Mouse (Mus musculus): ENCODE data around the gene Retreg2. TPM values are rescaled to one million over a fixed set of nuclear protein-coding genes. Genes with fewer than 3 reads are reported as not detected.
A peak's percentile ranks its signal among the peaks of the same experiment; 100 is the strongest.

Retreg2 gene
- polyA plus RNA-seq, 1 experiment from 2014 or later = 54.2 TPM

GRCm38 (mm10) chr1:75141486-75142190, 940 bp upstream of the Retreg2 start:
- under 1% methylated on average over 53 of the region's 53 CpGs for WGBS
- Histone ChIP-seq H3K4me3 (replicated peaks) (peak overlapping the region; percentile 90), H3K36me3 (peaks cover 58% of the 10 kb centered on the region), H3K4me1 (peaks cover 33% of the 10 kb centered on the region), H3K27ac (replicated peaks) (peak overlapping the region; percentile 97), H3K9ac (peak overlapping the region; percentile 93), H3K27me3 (no peaks in the 10 kb centered on the region), H3K9me3 (replicated peaks) (no peaks in the 10 kb centered on the region), H3K4me2 (replicated peaks) (peak overlapping the region; percentile 90)
- 0 out of 2 replicates have a peak, but pooled peaks have one; percentile 13 for ATAC-seq (ENCODE audit: insufficient number of reproducible peaks, low FRiP score, low TSS enrichment, low read depth)

GRCm38 (mm10) chr1:75145589-75145988, 3.0 kb downstream of the Retreg2 start:
- H3K4me3 ChIP-seq (replicated peaks) = no peak overlapping the region
- no peaks in the 10 kb centered on the region for H3K27me3 ChIP-seq
- no peaks in the 10 kb centered on the region for H3K9me3 ChIP-seq (replicated peaks)
- H3K9ac ChIP-seq = no peak overlapping the region
- WGBS = 95% methylated on average over 3 of the region's 3 CpGs
- H3K4me2 ChIP-seq (replicated peaks) = no peak overlapping the region
- no peak overlapping the region for H3K27ac ChIP-seq (replicated peaks)
- H3K4me1 ChIP-seq = peaks cover 22% of the 10 kb centered on the region
- ATAC-seq (ENCODE audit: insufficient number of reproducible peaks, low FRiP score, low TSS enrichment, low read depth) = no peak
- peaks cover 56% of the 10 kb centered on the region for H3K36me3 ChIP-seq

- Histone ChIP-seq H3K36me3 (peaks cover 56% of the 10 kb centered on the region), H3K9me3 (replicated peaks) (no peaks in the 10 kb centered on the region), H3K27ac (replicated peaks) (no peak overlapping the region), H3K4me1 (peaks cover 14% of the 10 kb centered on the region), H3K4me3 (replicated peaks) (no peak overlapping the region), H3K4me2 (replicated peaks) (no peak overlapping the region), H3K9ac (no peak overlapping the region), H3K27me3 (no peaks in the 10 kb centered on the region)
- no peak for ATAC-seq (ENCODE audit: insufficient number of reproducible peaks, low FRiP score, low TSS enrichment, low read depth)
- WGBS = 78% methylated on average over 7 of the region's 7 CpGs
These were observed 5.0 kb downstream of the Retreg2 start for GRCm38 (mm10) chr1:75147411-75148135.

GRCm38 (mm10) chr1:75148727-75149126, 6.1 kb downstream of the Retreg2 start:
- Histone ChIP-seq H3K4me3 (replicated peaks) (no peak overlapping the region), H3K9me3 (replicated peaks) (no peaks in the 10 kb centered on the region), H3K36me3 (peaks cover 56% of the 10 kb centered on the region), H3K27me3 (no peaks in the 10 kb centered on the region), H3K27ac (replicated peaks) (no peak overlapping the region), H3K4me1 (peaks cover 8% of the 10 kb centered on the region), H3K4me2 (replicated peaks) (no peak overlapping the region), H3K9ac (no peak overlapping the region)
- 83% methylated on average over 4 of the region's 4 CpGs for WGBS
- no peak for ATAC-seq (ENCODE audit: insufficient number of reproducible peaks, low FRiP score, low TSS enrichment, low read depth)

GRCm38 (mm10) chr1:75155837-75156236, 13.3 kb downstream of the Retreg2 start:
- Histone ChIP-seq H3K27ac (replicated peaks) (no peak overlapping the region), H3K4me3 (replicated peaks) (no peak overlapping the region), H3K4me1 (no peaks in the 10 kb centered on the region), H3K27me3 (no peaks in the 10 kb centered on the region), H3K9ac (no peak overlapping the region), H3K9me3 (replicated peaks) (no peaks in the 10 kb centered on the region), H3K4me2 (replicated peaks) (no peak overlapping the region), H3K36me3 (no peaks in the 10 kb centered on the region)
- no peak for ATAC-seq (ENCODE audit: insufficient number of reproducible peaks, low FRiP score, low TSS enrichment, low read depth)
- 59% methylated on average over 3 of the region's 3 CpGs for WGBS

- no peak for ATAC-seq (ENCODE audit: insufficient number of reproducible peaks, low FRiP score, low TSS enrichment, low read depth)
- H3K4me2 ChIP-seq (replicated peaks) = no peak overlapping the region
- no peak overlapping the region for H3K9ac ChIP-seq
- no peak overlapping the region for H3K4me3 ChIP-seq (replicated peaks)
- no peaks in the 10 kb centered on the region for H3K4me1 ChIP-seq
- no peaks in the 10 kb centered on the region for H3K36me3 ChIP-seq
- no peak overlapping the region for H3K27ac ChIP-seq (replicated peaks)
- no peaks in the 10 kb centered on the region for H3K27me3 ChIP-seq
- H3K9me3 ChIP-seq (replicated peaks) = no peaks in the 10 kb centered on the region
These were observed 16.4 kb downstream of the Retreg2 start for GRCm38 (mm10) chr1:75158990-75159389.

GRCm38 (mm10) chr1:75159540-75160255, 17.1 kb downstream of the Retreg2 start:
- Histone ChIP-seq H3K9me3 (replicated peaks) (no peaks in the 10 kb centered on the region), H3K27ac (replicated peaks) (no peak overlapping the region), H3K4me1 (no peaks in the 10 kb centered on the region), H3K27me3 (no peaks in the 10 kb centered on the region), H3K4me2 (replicated peaks) (no peak overlapping the region), H3K36me3 (no peaks in the 10 kb centered on the region), H3K4me3 (replicated peaks) (no peak overlapping the region), H3K9ac (no peak overlapping the region)
- no peak for ATAC-seq (ENCODE audit: insufficient number of reproducible peaks, low FRiP score, low TSS enrichment, low read depth)
- 73% methylated on average over 5 of the region's 5 CpGs for WGBS

- H3K4me2 ChIP-seq (replicated peaks) = no peak overlapping the region
- no peaks in the 10 kb centered on the region for H3K9me3 ChIP-seq (replicated peaks)
- H3K27me3 ChIP-seq = no peaks in the 10 kb centered on the region
- no peak overlapping the region for H3K4me3 ChIP-seq (replicated peaks)
- H3K36me3 ChIP-seq = no peaks in the 10 kb centered on the region
- no peak overlapping the region for H3K9ac ChIP-seq
- WGBS = 80% methylated on average over 4 of the region's 4 CpGs
- no peak for ATAC-seq (ENCODE audit: insufficient number of reproducible peaks, low FRiP score, low TSS enrichment, low read depth)
- no peak overlapping the region for H3K27ac ChIP-seq (replicated peaks)
- no peaks in the 10 kb centered on the region for H3K4me1 ChIP-seq
These were observed 17.7 kb downstream of the Retreg2 start for GRCm38 (mm10) chr1:75160256-75160617.

- H3K4me2 ChIP-seq (replicated peaks) = peak overlapping the region; percentile 71
- peak overlapping the region; percentile 67 for H3K4me3 ChIP-seq (replicated peaks)
- H3K4me1 ChIP-seq = peaks cover 14% of the 10 kb centered on the region
- WGBS = 9% methylated on average over 7 of the region's 7 CpGs
- peak overlapping the region; percentile 89 for H3K27ac ChIP-seq (replicated peaks)
- peaks cover 28% of the 10 kb centered on the region for H3K36me3 ChIP-seq
- no peaks in the 10 kb centered on the region for H3K9me3 ChIP-seq (replicated peaks)
- H3K27me3 ChIP-seq = no peaks in the 10 kb centered on the region
- 0 out of 2 replicates have a peak overlapping the region, but pooled peaks have one; percentile 51 for H3K9ac ChIP-seq
- peak; percentile 22; the same call in 1 of the 2 replicates for ATAC-seq (ENCODE audit: insufficient number of reproducible peaks, low FRiP score, low TSS enrichment, low read depth)
These were observed 25.5 kb downstream of the Retreg2 start for GRCm38 (mm10) chr1:75168093-75168471.

- peak within 1 kb of the TSS; percentile 71 for H3K4me2 ChIP-seq (replicated peaks)
- peak within 1 kb of the TSS; percentile 51 for H3K9ac ChIP-seq
- peak; percentile 98 for ATAC-seq (ENCODE audit: insufficient number of reproducible peaks, low FRiP score, low TSS enrichment, low read depth)
- no peaks in the 10 kb centered on the region for H3K27me3 ChIP-seq
- no peaks in the 10 kb centered on the region for H3K9me3 ChIP-seq (replicated peaks)
- peaks cover 35% of the 10 kb centered on the region for H3K36me3 ChIP-seq
- peak within 1 kb of the TSS; percentile 89 for H3K27ac ChIP-seq (replicated peaks)
- peak within 1 kb of the TSS; percentile 67 for H3K4me3 ChIP-seq (replicated peaks)
- peaks cover 14% of the 10 kb centered on the region for H3K4me1 ChIP-seq
- under 1% methylated on average over 59 of the region's 59 CpGs for WGBS
These were observed 26.2 kb downstream of the Retreg2 start, which contains the start of gene Zfand2b for GRCm38 (mm10) chr1:75168472-75169464. TSS of gene Zfand2b (plus strand) at chr1:75168646.

Measured in embryonic facial prominence, embryonic 15.5 days (tissue).